Mouse (Mus musculus) right cerebral cortex, postnatal 4 days (tissue): ENCODE measurements at regions not wholly inside any gene's neighbourhood (a gene's known extent, or its start where the extent isn't known, plus 50 kb on each side); places are given as distances from the start of the nearest gene placed in this dataset.
"Not testable (repeated sequence)": the region's sequence is repeated elsewhere in the genome, so short reads cannot be mapped to it uniquely, and the experiment has no call there.

Experiments used
- DNase-seq: peaks from one replicate; pipeline ENCODE4 v3.0.0-alpha.2; 2022

GRCm38 (mm10) chr16:61056175-61056574 is 450.8 kb upstream of the Epha6 start:
- DNase-seq = not testable (repeated sequence)

DNA sequence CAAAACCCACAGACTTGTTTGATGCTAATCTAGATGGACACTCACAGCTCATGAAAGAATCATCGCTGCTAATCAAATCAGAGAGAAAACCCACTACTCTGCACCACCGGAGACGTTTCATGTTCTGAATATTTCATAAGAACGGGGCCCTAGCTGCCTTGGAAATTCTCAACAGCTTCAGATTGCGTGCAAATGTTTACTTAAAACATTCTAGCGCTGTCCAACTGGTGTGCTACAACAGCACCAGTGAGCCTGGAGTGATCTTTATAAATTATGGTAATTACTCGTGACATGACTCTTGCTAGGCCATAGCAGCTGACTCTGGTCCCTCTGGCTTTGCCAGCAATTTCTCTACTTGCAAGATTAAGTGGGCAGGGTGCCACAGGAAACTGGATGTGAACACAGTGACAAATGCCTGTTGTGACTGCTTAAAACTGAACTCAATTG is 435.8 kb upstream of the Epha6 start:
- DNase-seq = peak; percentile 13
